8 mouse cellular contexts compared by ENCODE assay signal in genomic region chr14:75828221-75828620, GRCm38 (mm10). TPM values are rescaled to one million over a fixed set of nuclear protein-coding genes. Genes with fewer than 3 reads are reported as not detected.
DNase-seq lines count a peak whose midpoint lies in the region; ATAC-seq and TF ChIP-seq lines count a peak whose summit lies in the region.

No protein-coding gene starts in this region.

- peak overlapping the region; percentile 77 for H3K4me2 ChIP-seq in hindbrain, embryonic 15.5 days
- H3K4me2 ChIP-seq in lung, postnatal 0 days (replicated peaks; ENCODE audit: low read depth, low read length) = peak overlapping the region; percentile 56; the same call in 1 of the 2 replicates

- no peak for TF ChIP-seq CTCF in lung, postnatal 0 days (IDR thresholded peaks at IDR 0.05)

- H3K4me1 ChIP-seq in hindbrain, embryonic 15.5 days (replicated peaks) = peaks cover 16% of the 10 kb centered on the region
- peaks cover 9% of the 10 kb centered on the region; the same call in 1 of the 2 replicates for H3K4me1 ChIP-seq in lung, postnatal 0 days (ENCODE audit: insufficient read depth, low read depth, low read length)

- no peaks in the 10 kb centered on the region for H3K9me3 ChIP-seq in hindbrain, embryonic 15.5 days
- H3K9me3 ChIP-seq in lung, postnatal 0 days (ENCODE audit: low read length) = no peaks in the 10 kb centered on the region

- H3K36me3 ChIP-seq in hindbrain, embryonic 15.5 days = no peaks in the 10 kb centered on the region
- H3K36me3 ChIP-seq in lung, postnatal 0 days (ENCODE audit: insufficient read depth, low read length) = no peaks in the 10 kb centered on the region

- H3K27me3 ChIP-seq in hindbrain, embryonic 15.5 days = peaks cover 4% of the 10 kb centered on the region; the same call in 1 of the 2 replicates
- H3K27me3 ChIP-seq in lung, postnatal 0 days (replicated peaks; ENCODE audit: insufficient read depth, low read length) = no peaks in the 10 kb centered on the region

- H3K9ac ChIP-seq in hindbrain, embryonic 15.5 days = no peak overlapping the region
- no peak overlapping the region for H3K9ac ChIP-seq in lung, postnatal 0 days (replicated peaks; ENCODE audit: low read depth)

- no peak overlapping the region for H3K27ac ChIP-seq in hindbrain, embryonic 15.5 days (replicated peaks)
- H3K27ac ChIP-seq in lung, postnatal 0 days (ENCODE audit: low read length) = no peak overlapping the region

- ATAC-seq in hindbrain, embryonic 15.5 days (ENCODE audit: low FRiP score, low read depth) = no peak
- peak; percentile 22; the same call in 1 of the 2 replicates for ATAC-seq in lung, postnatal 0 days

- WGBS in hindbrain, embryonic 15.5 days = 44% methylated on average over 11 of the region's 11 CpGs
- 36% methylated on average over 11 of the region's 11 CpGs for WGBS in lung, postnatal 0 days

- H3K4me3 ChIP-seq in hindbrain, embryonic 15.5 days = peak overlapping the region; percentile 32; the same call in 1 of the 2 replicates
- 0 out of 2 replicates have a peak overlapping the region, but pooled peaks have one; percentile 25 for H3K4me3 ChIP-seq in lung, postnatal 0 days (ENCODE audit: low read depth, low read length)

- TF ChIP-seq EP300 in lung, postnatal 0 days (IDR thresholded peaks at IDR 0.05) = no peak

- peak; percentile 93 for DNase-seq in heart, adult 11 months
- DNase-seq in heart, adult 8-10 months (ENCODE audit: low spot score) = no peak
- peak; percentile 20 for DNase-seq in T-cell, adult 2 months (ENCODE audit: low spot score)
- DNase-seq in lung, postnatal 0 days (ENCODE audit: low spot score) = no peak
- no peak for DNase-seq in layer of hippocampus, postnatal 25 days (ENCODE audit: extremely low spot score in 1 of 2, low spot score in 1 of 2)
- DNase-seq in cerebellum, adult 8-10 months = no peak
- DNase-seq in layer of hippocampus, adult 18-20 months (ENCODE audit: low spot score in 2 of 2) = no peak

RNA-seq across cellular contexts. Expression of gene Tpt1, which starts 16.7 kb away (rescaled TPM):
- total RNA-seq in heart, adult 8-10 months (2022) = 1,000 to 10,000 TPM; 2,668 to 3,319 (median 3,029) TPM
- 665 and 758 TPM in 2 replicates for polyA plus RNA-seq in hindbrain, embryonic 15.5 days (2015; fragmentation: Nextera tagmentation; extraction: Ambion mirVana)
- 1,257 and 1,264 TPM in 2 replicates for polyA plus RNA-seq in lung, postnatal 0 days (2015; fragmentation: Nextera tagmentation; extraction: Ambion mirVana)
- 1,000 to 10,000 TPM in 1 of 2 experiments, 100 to 1,000 TPM in 1; 935 to 1,046 TPM for total RNA-seq in layer of hippocampus, postnatal 25 days (2021)
- total RNA-seq in layer of hippocampus, adult 18-20 months (2021) = 100 to 1,000 TPM; 912 to 940 TPM

RNA-seq across cellular contexts. Expression of gene Slc25a30, which starts 41.4 kb away (rescaled TPM):
- total RNA-seq in heart, adult 8-10 months (2022) = 10 to 100 TPM; 11.0 to 13.3 (median 11.6) TPM
- 9.2 and 9.9 TPM in 2 replicates for polyA plus RNA-seq in hindbrain, embryonic 15.5 days (2015; fragmentation: Nextera tagmentation; extraction: Ambion mirVana)
- 3.6 and 3.8 TPM in 2 replicates for polyA plus RNA-seq in lung, postnatal 0 days (2015; fragmentation: Nextera tagmentation; extraction: Ambion mirVana)
- total RNA-seq in layer of hippocampus, postnatal 25 days (2021) = 10 to 100 TPM; 10.9 to 14.7 TPM
- total RNA-seq in layer of hippocampus, adult 18-20 months (2021) = 10 to 100 TPM; 12.8 to 14.3 TPM

Comparison
In these comparisons a context has a peak if more than half of its experiments do, and no peak if none do; other contexts are left out.
1. DNase-seq: peak in heart, adult 11 months (single experiment) and T-cell, adult 2 months (single experiment); none in heart, adult 8-10 months (single experiment), lung, postnatal 0 days (single experiment), layer of hippocampus, postnatal 25 days (0 of 2), cerebellum, adult 8-10 months (single experiment) and layer of hippocampus, adult 18-20 months (0 of 2).